Mouse (Mus musculus) G1E (cell line): ENCODE data around the gene Skiv2l.

ENCODE experiments used
- CTCF ChIP-seq: IDR thresholded peaks from 2 replicates; pipeline ENCODE4 v1.5.1; 2012; ENCODE audit warnings: low read depth, low read length, inconsistent platforms, mixed read lengths
- GATA1 ChIP-seq: IDR thresholded peaks from 2 replicates; pipeline ENCODE4 v1.6.1; 2012; ENCODE audit warnings: borderline replicate concordance, low read length, inconsistent platforms, mixed read lengths
- GATA2 ChIP-seq: IDR thresholded peaks from 2 replicates; pipeline ENCODE4 v1.6.1; 2012; ENCODE audit warnings: low read depth, low read length, inconsistent platforms, borderline replicate concordance
- POLR2AphosphoS5 ChIP-seq: IDR thresholded peaks from 2 replicates; pipeline ENCODE4 v1.6.1; 2012; ENCODE audit warnings: low read depth, low read length, inconsistent platforms; ENCODE audit not compliant: insufficient replicate concordance
- TAL1 ChIP-seq: conservative IDR thresholded peaks from 2 replicates; pipeline ENCODE4 v1.6.1; 2012; ENCODE audit warnings: low read depth, low read length, inconsistent platforms, mixed read lengths

DNA sequence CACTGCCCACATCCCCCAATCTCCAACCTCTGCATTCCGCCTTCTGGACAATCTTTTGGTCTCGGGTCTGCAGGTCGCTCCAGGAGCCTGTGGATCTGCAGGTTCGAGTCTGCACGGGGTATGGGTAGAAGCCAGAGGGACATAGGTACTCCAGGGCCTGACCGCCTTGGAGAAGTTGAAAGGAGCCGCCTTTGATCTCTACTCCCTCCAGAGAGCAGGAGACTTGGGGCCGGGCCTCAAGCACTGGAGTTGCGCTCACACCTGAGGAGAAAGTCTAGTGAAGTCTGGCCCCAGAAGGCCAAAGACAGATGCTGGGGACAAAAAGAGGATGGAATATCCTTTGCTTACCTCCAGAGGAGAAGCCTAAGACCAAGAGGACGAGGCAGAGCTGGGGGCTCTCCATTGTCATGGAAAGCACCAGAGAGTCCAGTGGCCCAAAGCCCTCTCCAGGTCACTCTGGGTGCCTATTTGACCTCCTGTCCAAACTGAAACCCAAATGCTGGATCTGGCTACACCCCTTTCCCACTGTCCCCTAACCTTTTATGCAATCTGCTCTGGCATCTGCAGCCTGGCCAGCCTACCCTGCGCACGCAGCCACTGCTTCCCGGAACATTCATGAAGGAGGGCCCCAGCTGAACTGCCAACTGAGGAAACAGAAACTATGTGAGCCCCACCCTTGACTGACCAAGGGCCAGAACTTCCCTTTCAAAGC is 11.8 kb upstream of the Skiv2l start:
- TF ChIP-seq CTCF (no peak), POLR2AphosphoS5 (no peak), GATA1 (no peak), TAL1 (no peak), GATA2 (no peak)
